9 mouse cellular contexts compared by ENCODE assay signal in the genomic region with DNA sequence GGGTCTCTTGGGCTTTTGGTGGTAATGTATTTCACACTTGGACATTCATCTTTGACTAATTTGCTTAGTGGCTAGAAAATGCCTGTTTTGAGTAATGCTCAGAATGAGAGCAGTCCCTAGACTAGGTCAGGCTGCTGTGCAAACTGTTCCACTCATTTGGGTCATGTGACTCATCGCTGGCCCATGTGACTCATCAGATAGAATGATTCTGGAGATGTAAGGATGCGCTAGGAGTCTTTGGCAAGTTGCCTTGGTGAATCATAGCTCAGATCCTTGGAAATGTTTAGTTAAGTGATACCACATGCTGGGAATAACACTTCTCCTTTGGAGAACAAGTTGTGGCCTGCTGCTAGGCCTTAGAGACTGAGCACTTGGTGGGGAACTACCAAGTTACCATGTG.
A peak's percentile ranks its signal among the peaks of the same experiment; 100 is the strongest.
DNase-seq lines count a peak whose midpoint lies in the region; ATAC-seq and TF ChIP-seq lines count a peak whose summit lies in the region.
"Had no signal": no experiment of that assay in that cellular context is flagged by ENCODE, and none has a peak within 500 bp of the region (broad histone marks: within the 10 kb centered on the region; RNA-seq: fewer than 3 reads in every experiment).

No protein-coding gene starts in this region.

- H3K9ac ChIP-seq in lung, embryonic 14.5 days = no peak overlapping the region

- H3K27ac ChIP-seq in lung, embryonic 14.5 days (ENCODE audit: low read depth) = no peak overlapping the region

- H3K4me3 ChIP-seq in lung, embryonic 14.5 days (ENCODE audit: low read depth, low read length) = no peak overlapping the region

- H3K4me2 ChIP-seq in lung, embryonic 14.5 days = no peak overlapping the region

- no peak for ATAC-seq in lung, embryonic 14.5 days (ENCODE audit: insufficient read depth)
- ATAC-seq in cerebellum, adult (ENCODE audit: insufficient number of reproducible peaks, low FRiP score, low TSS enrichment) = no peak
- ATAC-seq: hindbrain, embryonic 16.5 days had no signal

- 81% methylated on average over 2 of the region's 2 CpGs for WGBS in lung, embryonic 14.5 days

- peak; percentile 46 for DNase-seq in lung, embryonic 14.5 days
- DNase-seq in lung, postnatal 36 days = no peak
- DNase-seq in adipocyte (ENCODE audit: low spot score) = peak; percentile 74
- peak; percentile 11 for DNase-seq in gastrocnemius, postnatal 10 days
- peak; percentile 19 for DNase-seq in right cerebral cortex, postnatal 14 days
- DNase-seq in cerebellum, adult 8-10 months = no peak
- no peak for DNase-seq in testis, postnatal 14 days (ENCODE audit: low spot score)

- TF ChIP-seq CTCF in lung, embryonic 14.5 days (IDR thresholded peaks at IDR 0.05; ENCODE audit: low read depth) = no peak

- no peaks in the 10 kb centered on the region for H3K4me1 ChIP-seq in lung, embryonic 14.5 days (ENCODE audit: insufficient read depth)

- H3K27me3 ChIP-seq in lung, embryonic 14.5 days (ENCODE audit: insufficient read depth, low read length) = no peaks in the 10 kb centered on the region

- no peaks in the 10 kb centered on the region for H3K9me3 ChIP-seq in lung, embryonic 14.5 days (ENCODE audit: low read depth, low read length)

- H3K36me3 ChIP-seq in lung, embryonic 14.5 days (ENCODE audit: insufficient read depth) = no peaks in the 10 kb centered on the region

Comparison
In these comparisons a context has a peak if more than half of its experiments do, and no peak if none do; other contexts are left out.
1. DNase-seq: peak in lung, embryonic 14.5 days (single experiment), adipocyte (single experiment), gastrocnemius, postnatal 10 days (single experiment) and right cerebral cortex, postnatal 14 days (single experiment); none in lung, postnatal 36 days (single experiment), cerebellum, adult 8-10 months (single experiment) and testis, postnatal 14 days (single experiment).